In the genomic region with DNA sequence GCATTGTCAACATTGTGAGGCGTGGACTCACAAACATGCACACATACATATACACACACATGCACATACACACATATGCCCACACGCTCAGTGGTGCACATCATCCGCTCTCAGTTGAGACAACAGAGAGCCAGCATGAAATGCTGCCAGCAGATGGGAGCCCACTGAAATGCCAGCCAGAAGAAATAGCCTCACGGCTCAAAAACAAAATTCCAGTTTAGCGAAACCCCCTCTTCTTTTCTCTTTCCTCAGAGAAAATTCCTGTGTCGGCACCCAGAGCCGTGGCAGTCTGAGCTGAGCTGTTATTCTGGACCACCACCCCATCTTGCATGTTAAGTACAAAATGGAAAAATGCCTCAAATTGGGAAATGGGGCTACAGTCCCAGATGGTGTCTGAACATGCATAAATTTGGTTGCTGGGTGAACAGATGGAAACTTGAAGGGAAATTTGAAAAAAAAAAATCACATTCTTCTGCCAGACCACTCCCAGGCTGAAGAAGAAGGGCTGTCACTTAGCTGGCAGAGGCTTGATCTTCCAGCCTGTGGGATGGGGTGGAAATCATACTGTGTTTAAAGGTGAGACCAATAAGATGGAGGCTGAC, we compare ENCODE assay signal across 12 mouse cellular contexts.
DNase-seq lines count a peak whose midpoint lies in the region; ATAC-seq lines count a peak whose summit lies in the region.
"Had no signal": no experiment of that assay in that cellular context is flagged by ENCODE, and none has a peak within 500 bp of the region (broad histone marks: within the 10 kb centered on the region; RNA-seq: fewer than 3 reads in every experiment).

No protein-coding gene starts in this region.

- no peak overlapping the region for H3K27ac ChIP-seq in embryonic facial prominence, embryonic 14.5 days (replicated peaks; ENCODE audit: low read depth, low read length)
- no peak overlapping the region for H3K27ac ChIP-seq in embryonic facial prominence, embryonic 10.5 days (replicated peaks)
- peak overlapping the region; percentile 87 for H3K27ac ChIP-seq in forebrain, embryonic 15.5 days (replicated peaks)
- H3K27ac ChIP-seq: heart, embryonic 15.5 days had no signal

- H3K9me3 ChIP-seq in embryonic facial prominence, embryonic 14.5 days (ENCODE audit: control insufficient read depth, low read length): no peaks in the 10 kb centered on the region
- H3K9me3 ChIP-seq in embryonic facial prominence, embryonic 10.5 days: no peaks in the 10 kb centered on the region
- H3K9me3 ChIP-seq in forebrain, embryonic 15.5 days: no peaks in the 10 kb centered on the region
- H3K9me3 ChIP-seq: heart, embryonic 15.5 days had no signal

- no peak overlapping the region for H3K4me3 ChIP-seq in embryonic facial prominence, embryonic 14.5 days (ENCODE audit: low read depth, low read length)
- no peak overlapping the region for H3K4me3 ChIP-seq in embryonic facial prominence, embryonic 10.5 days
- no peak overlapping the region for H3K4me3 ChIP-seq in forebrain, embryonic 15.5 days
- H3K4me3 ChIP-seq: heart, embryonic 15.5 days had no signal

- WGBS in embryonic facial prominence, embryonic 14.5 days: 68% methylated on average over 7 of the region's 7 CpGs
- 87% methylated on average over 7 of the region's 7 CpGs for WGBS in embryonic facial prominence, embryonic 10.5 days
- 42% methylated on average over 7 of the region's 7 CpGs for WGBS in forebrain, embryonic 15.5 days

- no peak overlapping the region for H3K4me2 ChIP-seq in embryonic facial prominence, embryonic 14.5 days (ENCODE audit: low read depth, low read length)
- no peak overlapping the region for H3K4me2 ChIP-seq in forebrain, embryonic 15.5 days (replicated peaks)
- H3K4me2 ChIP-seq: heart, embryonic 15.5 days; liver, embryonic 11.5 days had no signal

- no peaks in the 10 kb centered on the region for H3K36me3 ChIP-seq in embryonic facial prominence, embryonic 14.5 days (ENCODE audit: control insufficient read depth, insufficient read depth, low read length)
- no peaks in the 10 kb centered on the region for H3K36me3 ChIP-seq in embryonic facial prominence, embryonic 10.5 days (replicated peaks)
- H3K36me3 ChIP-seq in forebrain, embryonic 15.5 days: no peaks in the 10 kb centered on the region
- H3K36me3 ChIP-seq: heart, embryonic 15.5 days had no signal

- no peak for ATAC-seq in embryonic facial prominence, embryonic 14.5 days (ENCODE audit: low read depth)
- ATAC-seq in forebrain, embryonic 15.5 days (replicated peaks): peak; percentile 95

- intact Hi-C loops in left cerebral cortex, postnatal 4 days (cut with DNase I): no loop called here

- no peaks in the 10 kb centered on the region for H3K27me3 ChIP-seq in embryonic facial prominence, embryonic 14.5 days (replicated peaks; ENCODE audit: control insufficient read depth, insufficient read depth, low read length)
- H3K27me3 ChIP-seq in embryonic facial prominence, embryonic 10.5 days (replicated peaks; ENCODE audit: low read depth, poor library complexity, severe bottlenecking): no peaks in the 10 kb centered on the region
- H3K27me3 ChIP-seq in forebrain, embryonic 15.5 days: no peaks in the 10 kb centered on the region
- H3K27me3 ChIP-seq: heart, embryonic 15.5 days had no signal

- no peaks in the 10 kb centered on the region for H3K4me1 ChIP-seq in embryonic facial prominence, embryonic 14.5 days (ENCODE audit: control insufficient read depth, insufficient read depth, low read length)
- no peaks in the 10 kb centered on the region for H3K4me1 ChIP-seq in embryonic facial prominence, embryonic 10.5 days
- peaks cover 19% of the 10 kb centered on the region for H3K4me1 ChIP-seq in forebrain, embryonic 15.5 days
- H3K4me1 ChIP-seq: heart, embryonic 15.5 days had no signal

- H3K9ac ChIP-seq in embryonic facial prominence, embryonic 14.5 days (ENCODE audit: low read depth, low read length): no peak overlapping the region
- H3K9ac ChIP-seq in forebrain, embryonic 15.5 days (replicated peaks): no peak overlapping the region
- H3K9ac ChIP-seq: heart, embryonic 15.5 days had no signal

- DNase-seq in embryonic facial prominence, embryonic 14.5 days (ENCODE audit: low spot score): peak; percentile 7
- no peak for DNase-seq in embryonic facial prominence, embryonic 10.5 days (ENCODE audit: low spot score)
- peak; percentile 37 for DNase-seq in layer of hippocampus, adult 9-10 months (ENCODE audit: low spot score)
- peak; percentile 70 for DNase-seq in left cerebral cortex, postnatal 4 days
- no peak for DNase-seq in spleen, adult 18-20 months
- DNase-seq in adipocyte (ENCODE audit: low spot score): no peak
- DNase-seq in spleen, postnatal 36 days (ENCODE audit: low spot score in 2 of 2): no peak
- DNase-seq: adrenal gland, adult 2 months; kidney, adult 8-10 months had no signal

Comparison
In these comparisons a context has a peak if more than half of its experiments do, and no peak if none do; other contexts are left out.
1. DNase-seq: peak in embryonic facial prominence, embryonic 14.5 days (single experiment), layer of hippocampus, adult 9-10 months (single experiment) and left cerebral cortex, postnatal 4 days (single experiment); none in embryonic facial prominence, embryonic 10.5 days (single experiment), spleen, adult 18-20 months (0 of 2), adipocyte (single experiment) and spleen, postnatal 36 days (0 of 2).